Mouse (Mus musculus): ENCODE measurements around the gene Itsn2. TPM values are rescaled to one million over a fixed set of nuclear protein-coding genes. Genes with fewer than 3 reads are reported as not detected.

Itsn2 gene
- polyA plus RNA-seq, 1 experiment from 2014 or later: 20.6 TPM

DNA sequence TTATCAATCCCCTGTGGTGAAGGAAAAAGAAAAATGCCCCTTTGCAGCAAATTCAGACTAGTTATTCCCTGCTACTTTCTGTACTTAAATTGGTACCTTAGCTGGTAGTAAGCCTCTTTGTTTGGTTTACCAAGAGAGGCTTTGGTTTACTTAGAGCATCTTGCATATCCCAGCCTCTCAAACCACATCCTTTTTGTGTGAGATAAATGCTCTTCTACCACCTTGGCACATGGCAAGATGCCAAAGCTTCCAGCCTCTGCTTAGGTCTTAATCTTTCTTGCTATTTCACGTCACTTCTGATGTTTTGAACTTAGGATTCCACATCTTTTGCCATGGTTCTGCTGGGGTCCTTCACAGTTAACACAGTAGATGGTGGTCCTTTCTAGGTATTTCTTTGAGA is 31.8 kb downstream of the Itsn2 start:
- Histone ChIP-seq H3K4me2 (replicated peaks; ENCODE audit: low read depth, low read length) (no peak overlapping the region), H3K4me3 (ENCODE audit: low read depth, low read length) (no peak overlapping the region), H3K9me3 (ENCODE audit: control insufficient read depth, low read length) (no peaks in the 10 kb centered on the region), H3K9ac (ENCODE audit: low read depth, low read length) (no peak overlapping the region), H3K36me3 (ENCODE audit: control insufficient read depth, insufficient read depth, low read length) (no peaks in the 10 kb centered on the region), H3K27me3 (ENCODE audit: control insufficient read depth, insufficient read depth, low read length) (no peaks in the 10 kb centered on the region), H3K4me1 (replicated peaks; ENCODE audit: control insufficient read depth, insufficient read depth, low read length) (no peaks in the 10 kb centered on the region), H3K27ac (ENCODE audit: low read depth, low read length) (no peak overlapping the region)
- ATAC-seq (ENCODE audit: low FRiP score) (no peak), DNase-seq (ENCODE audit: low spot score) (no peak)
- WGBS: 82% methylated on average over 1 of the region's 1 CpGs

DNA sequence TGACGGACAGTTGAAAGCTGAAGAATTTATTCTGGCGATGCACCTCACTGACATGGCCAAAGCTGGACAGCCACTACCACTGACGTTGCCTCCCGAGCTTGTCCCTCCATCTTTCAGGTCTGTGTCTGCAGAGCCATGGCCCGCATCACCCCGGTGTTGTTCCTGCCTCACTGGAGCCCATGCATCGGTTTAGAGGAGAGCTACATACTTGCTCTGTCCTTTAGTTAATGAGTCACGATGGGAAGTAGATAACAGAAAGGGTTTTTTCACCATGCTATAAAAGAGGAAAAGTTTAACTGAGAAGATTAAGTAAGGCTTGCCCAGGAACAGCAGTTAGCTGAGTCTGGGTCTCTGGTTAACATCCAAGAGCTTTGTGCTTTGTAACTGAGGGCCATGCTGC is 40.5 kb downstream of the Itsn2 start:
- 87% methylated on average over 8 of the region's 8 CpGs for WGBS
- Histone ChIP-seq H3K4me1 (replicated peaks; ENCODE audit: control insufficient read depth, insufficient read depth, low read length) (no peaks in the 10 kb centered on the region), H3K27ac (ENCODE audit: low read depth, low read length) (no peak overlapping the region), H3K4me3 (ENCODE audit: low read depth, low read length) (no peak overlapping the region), H3K9me3 (ENCODE audit: control insufficient read depth, low read length) (no peaks in the 10 kb centered on the region), H3K9ac (ENCODE audit: low read depth, low read length) (no peak overlapping the region), H3K27me3 (ENCODE audit: control insufficient read depth, insufficient read depth, low read length) (no peaks in the 10 kb centered on the region), H3K36me3 (ENCODE audit: control insufficient read depth, insufficient read depth, low read length) (no peaks in the 10 kb centered on the region), H3K4me2 (replicated peaks; ENCODE audit: low read depth, low read length) (no peak overlapping the region)
- ATAC-seq (ENCODE audit: low FRiP score) (no peak), DNase-seq (ENCODE audit: low spot score) (no peak)

DNA sequence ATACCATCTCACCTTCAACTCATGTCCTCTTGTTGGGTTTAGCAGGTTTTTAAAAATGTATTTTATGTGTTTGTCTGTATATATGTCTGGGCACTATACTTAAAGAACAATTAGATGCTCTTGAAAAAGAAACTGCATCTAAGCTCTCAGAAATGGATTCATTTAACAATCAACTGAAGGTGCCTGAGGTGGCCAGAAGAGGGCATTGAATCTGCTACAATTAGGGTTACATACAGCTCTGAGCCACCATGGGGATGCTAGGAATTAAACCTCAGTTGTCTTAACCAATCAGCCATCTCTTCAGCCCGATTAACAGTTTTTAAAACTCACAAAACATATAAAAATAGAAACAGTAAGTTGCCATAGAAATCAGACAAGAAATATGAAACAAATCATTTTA is 46.0 kb downstream of the Itsn2 start:
- H3K27me3 ChIP-seq (ENCODE audit: control insufficient read depth, insufficient read depth, low read length): no peaks in the 10 kb centered on the region
- H3K9ac ChIP-seq (ENCODE audit: low read depth, low read length): no peak overlapping the region
- ATAC-seq (ENCODE audit: low FRiP score) (no peak), DNase-seq (ENCODE audit: low spot score) (no peak)
- no peak overlapping the region for H3K4me2 ChIP-seq (replicated peaks; ENCODE audit: low read depth, low read length)
- no peaks in the 10 kb centered on the region for H3K9me3 ChIP-seq (ENCODE audit: control insufficient read depth, low read length)
- no peaks in the 10 kb centered on the region for H3K36me3 ChIP-seq (ENCODE audit: control insufficient read depth, insufficient read depth, low read length)
- H3K4me1 ChIP-seq (replicated peaks; ENCODE audit: control insufficient read depth, insufficient read depth, low read length): no peaks in the 10 kb centered on the region
- whole genome bisulfite sequencing: 87% methylated on average over 1 of the region's 1 CpGs
- no peak overlapping the region for H3K27ac ChIP-seq (ENCODE audit: low read depth, low read length)
- H3K4me3 ChIP-seq (ENCODE audit: low read depth, low read length): no peak overlapping the region

DNA sequence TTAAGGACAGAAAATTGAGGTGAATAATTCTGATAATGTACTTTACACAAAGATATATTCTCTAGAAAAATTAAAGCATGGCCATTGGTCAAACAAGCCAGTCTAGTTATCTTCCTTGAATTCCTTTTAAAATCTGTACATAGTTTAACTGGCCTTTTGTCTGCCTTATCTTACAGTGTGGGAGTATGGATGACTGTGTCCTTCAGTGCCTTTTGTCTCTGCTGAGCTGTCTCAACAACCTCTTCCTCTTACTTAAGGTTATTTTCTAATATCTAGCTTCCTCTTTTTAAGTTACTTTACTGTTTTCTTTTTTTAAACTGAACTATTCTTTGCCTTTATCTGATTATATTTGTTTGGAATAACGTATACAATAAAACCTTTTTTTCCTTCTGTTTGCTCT is 48.3 kb downstream of the Itsn2 start:
- Histone ChIP-seq H3K9me3 (ENCODE audit: control insufficient read depth, low read length) (no peaks in the 10 kb centered on the region), H3K36me3 (ENCODE audit: control insufficient read depth, insufficient read depth, low read length) (no peaks in the 10 kb centered on the region), H3K27me3 (ENCODE audit: control insufficient read depth, insufficient read depth, low read length) (no peaks in the 10 kb centered on the region), H3K4me2 (replicated peaks; ENCODE audit: low read depth, low read length) (no peak overlapping the region), H3K9ac (ENCODE audit: low read depth, low read length) (no peak overlapping the region), H3K4me3 (ENCODE audit: low read depth, low read length) (no peak overlapping the region), H3K4me1 (replicated peaks; ENCODE audit: control insufficient read depth, insufficient read depth, low read length) (no peaks in the 10 kb centered on the region), H3K27ac (ENCODE audit: low read depth, low read length) (no peak overlapping the region)
- no peak for DNase-seq (ENCODE audit: low spot score)
- WGBS: 91% methylated on average over 1 of the region's 1 CpGs
- ATAC-seq (ENCODE audit: low FRiP score): no peak

DNA sequence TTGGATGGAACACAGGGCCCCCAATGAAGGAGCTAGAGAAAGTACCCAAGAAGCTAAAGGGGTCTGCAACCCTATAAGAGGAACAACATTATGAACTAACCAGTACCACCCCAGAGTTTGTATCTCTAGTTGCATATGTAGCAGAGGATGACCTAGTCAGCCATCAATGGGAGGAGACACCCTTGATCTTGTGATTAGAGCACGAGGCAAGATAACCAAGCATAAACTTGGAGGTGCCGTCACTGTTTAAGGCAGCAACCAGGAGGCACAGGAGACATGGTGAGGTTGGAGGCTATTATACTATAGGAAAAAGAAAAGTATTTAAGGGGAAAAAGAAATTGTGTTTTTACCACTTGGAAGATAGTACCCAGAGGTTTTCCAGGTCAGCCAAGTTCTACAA is 64.4 kb downstream of the Itsn2 start:
- Histone ChIP-seq H3K9me3 (ENCODE audit: control insufficient read depth, low read length) (no peaks in the 10 kb centered on the region), H3K4me3 (ENCODE audit: low read depth, low read length) (no peak overlapping the region)
- no peak for ATAC-seq (ENCODE audit: low FRiP score)

DNA sequence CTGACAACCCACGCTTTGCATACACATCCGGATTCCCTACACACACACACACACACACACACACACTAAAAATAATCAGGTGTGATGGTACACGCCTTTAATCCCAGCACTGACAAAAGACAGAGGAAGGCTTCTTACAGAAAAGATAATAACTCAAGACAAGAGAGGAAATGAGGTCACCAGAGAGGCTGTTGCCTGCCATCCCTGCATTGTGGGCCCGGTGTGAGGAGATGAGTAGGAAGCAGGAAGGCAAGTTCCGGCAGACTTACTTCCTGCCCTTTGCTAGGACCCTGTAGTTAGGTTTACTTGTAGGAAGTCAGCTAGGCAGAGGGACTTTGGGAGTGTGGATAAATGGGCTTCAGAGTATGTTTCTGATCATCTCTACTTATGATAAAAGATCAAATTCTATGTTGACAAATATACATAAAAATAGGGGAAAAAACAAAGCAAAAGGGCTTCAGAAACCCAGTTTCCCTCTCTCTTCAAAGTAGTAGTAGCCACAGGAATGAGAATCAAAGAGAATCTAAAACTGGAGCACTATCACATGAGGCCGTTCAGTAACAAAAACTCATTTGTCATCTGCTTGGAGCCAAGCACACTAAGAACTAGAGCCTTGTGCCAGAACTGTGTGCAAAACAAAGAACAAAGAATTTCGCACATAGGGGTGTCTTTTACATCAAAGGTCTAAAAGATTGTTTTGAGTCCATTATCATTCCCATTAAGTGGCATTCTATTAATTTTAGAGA is 72.7 kb downstream of the Itsn2 start:
- ATAC-seq (ENCODE audit: low FRiP score) (no peak), DNase-seq (ENCODE audit: low spot score) (no peak)
- no peaks in the 10 kb centered on the region for H3K27me3 ChIP-seq (ENCODE audit: control insufficient read depth, insufficient read depth, low read length)
- H3K4me1 ChIP-seq (replicated peaks; ENCODE audit: control insufficient read depth, insufficient read depth, low read length): no peaks in the 10 kb centered on the region
- H3K9ac ChIP-seq (ENCODE audit: low read depth, low read length): no peak overlapping the region
- H3K27ac ChIP-seq (ENCODE audit: low read depth, low read length): no peak overlapping the region
- H3K36me3 ChIP-seq (ENCODE audit: control insufficient read depth, insufficient read depth, low read length): no peaks in the 10 kb centered on the region
- no peak overlapping the region for H3K4me2 ChIP-seq (replicated peaks; ENCODE audit: low read depth, low read length)
- no peak overlapping the region for H3K4me3 ChIP-seq (ENCODE audit: low read depth, low read length)
- 83% methylated on average over 7 of the region's 7 CpGs for WGBS
- no peaks in the 10 kb centered on the region for H3K9me3 ChIP-seq (ENCODE audit: control insufficient read depth, low read length)

More for the DNA sequence above, 64.4 kb downstream of the Itsn2 start:
- H3K4me2 ChIP-seq (replicated peaks; ENCODE audit: low read depth, low read length): no peak overlapping the region
- WGBS: 90% methylated on average over 2 of the region's 2 CpGs
- no peaks in the 10 kb centered on the region for H3K36me3 ChIP-seq (ENCODE audit: control insufficient read depth, insufficient read depth, low read length)
- no peak overlapping the region for H3K9ac ChIP-seq (ENCODE audit: low read depth, low read length)
- no peak for DNase-seq (ENCODE audit: low spot score)
- no peaks in the 10 kb centered on the region for H3K27me3 ChIP-seq (ENCODE audit: control insufficient read depth, insufficient read depth, low read length)
- no peaks in the 10 kb centered on the region for H3K4me1 ChIP-seq (replicated peaks; ENCODE audit: control insufficient read depth, insufficient read depth, low read length)
- no peak overlapping the region for H3K27ac ChIP-seq (ENCODE audit: low read depth, low read length)

DNA sequence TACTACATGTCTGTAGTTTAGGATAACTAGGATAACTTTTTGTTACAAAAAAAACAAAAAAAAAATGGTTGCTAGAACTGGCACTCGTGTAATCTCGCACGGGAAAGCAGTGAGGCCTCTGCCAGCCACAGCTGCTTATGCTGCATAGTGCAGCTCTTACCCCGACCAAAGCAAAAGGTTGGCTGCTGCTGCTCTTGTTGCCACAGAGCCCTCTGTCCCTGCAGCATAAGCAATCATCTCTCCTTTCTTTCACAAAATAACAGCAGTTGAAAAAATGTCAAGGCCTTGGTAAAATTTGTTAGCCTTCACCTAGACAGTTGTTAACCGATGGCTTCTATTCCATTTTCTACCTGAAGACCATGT is 73.2 kb downstream of the Itsn2 start:
- DNase-seq (ENCODE audit: low spot score) (no peak), ATAC-seq (ENCODE audit: low FRiP score) (no peak)
- 83% methylated on average over 5 of the region's 5 CpGs for WGBS
- Histone ChIP-seq H3K27ac (ENCODE audit: low read depth, low read length) (no peak overlapping the region), H3K9me3 (ENCODE audit: control insufficient read depth, low read length) (no peaks in the 10 kb centered on the region), H3K36me3 (ENCODE audit: control insufficient read depth, insufficient read depth, low read length) (no peaks in the 10 kb centered on the region), H3K9ac (ENCODE audit: low read depth, low read length) (no peak overlapping the region), H3K27me3 (ENCODE audit: control insufficient read depth, insufficient read depth, low read length) (no peaks in the 10 kb centered on the region), H3K4me3 (ENCODE audit: low read depth, low read length) (no peak overlapping the region), H3K4me1 (replicated peaks; ENCODE audit: control insufficient read depth, insufficient read depth, low read length) (no peaks in the 10 kb centered on the region), H3K4me2 (replicated peaks; ENCODE audit: low read depth, low read length) (no peak overlapping the region)

DNA sequence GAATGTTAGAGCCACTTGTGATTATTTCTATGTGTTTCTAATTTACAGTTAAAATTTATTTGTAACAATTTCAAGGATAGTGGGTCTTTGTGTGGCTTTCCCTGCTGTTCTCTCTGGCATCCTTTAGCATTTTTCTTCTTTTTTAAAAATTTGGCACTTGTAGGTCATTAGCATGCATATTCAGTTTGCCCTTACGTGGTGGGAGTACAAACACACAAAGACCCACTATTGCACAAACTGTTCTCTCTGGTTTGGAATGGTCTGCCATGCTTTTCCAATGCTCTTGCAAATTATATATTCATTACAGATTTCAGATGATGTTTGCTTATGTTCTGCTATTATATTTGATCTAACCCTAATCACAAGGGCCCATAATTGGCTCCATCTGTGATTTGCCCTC is 83.9 kb downstream of the Itsn2 start:
- 97% methylated on average over 1 of the region's 1 CpGs for WGBS
- H3K4me2 ChIP-seq (replicated peaks; ENCODE audit: low read depth, low read length): no peak overlapping the region

DNA sequence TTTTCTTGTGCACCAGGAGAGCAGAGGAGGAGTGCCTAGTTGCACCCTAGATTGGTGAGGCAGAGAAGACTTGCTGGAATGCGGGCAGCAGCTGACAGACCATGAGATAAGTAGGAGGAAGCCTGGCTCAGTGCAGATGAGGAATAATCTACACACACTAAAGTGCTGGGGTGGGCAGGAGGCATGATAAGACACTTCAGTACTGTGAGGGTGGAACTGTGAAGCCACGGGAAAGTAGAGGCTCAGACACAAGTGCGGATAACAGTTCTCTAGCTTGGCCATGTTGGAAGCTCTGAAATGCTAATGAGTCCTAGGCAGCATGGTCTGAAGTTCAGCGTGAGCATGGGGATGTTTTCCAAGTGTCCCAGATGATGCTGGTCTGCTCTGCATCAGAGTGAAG is 87.5 kb downstream of the Itsn2 start:
- Histone ChIP-seq H3K9ac (ENCODE audit: low read depth, low read length) (no peak overlapping the region), H3K27me3 (ENCODE audit: control insufficient read depth, insufficient read depth, low read length) (no peaks in the 10 kb centered on the region), H3K4me3 (ENCODE audit: low read depth, low read length) (no peak overlapping the region), H3K4me1 (replicated peaks; ENCODE audit: control insufficient read depth, insufficient read depth, low read length) (no peaks in the 10 kb centered on the region), H3K36me3 (ENCODE audit: control insufficient read depth, insufficient read depth, low read length) (no peaks in the 10 kb centered on the region), H3K4me2 (replicated peaks; ENCODE audit: low read depth, low read length) (no peak overlapping the region), H3K27ac (ENCODE audit: low read depth, low read length) (no peak overlapping the region), H3K9me3 (ENCODE audit: control insufficient read depth, low read length) (no peaks in the 10 kb centered on the region)
- ATAC-seq (ENCODE audit: low FRiP score) (no peak), DNase-seq (ENCODE audit: low spot score) (no peak)
- WGBS: 80% methylated on average over 4 of the region's 4 CpGs

More for the DNA sequence above, 83.9 kb downstream of the Itsn2 start:
- no peaks in the 10 kb centered on the region for H3K4me1 ChIP-seq (replicated peaks; ENCODE audit: control insufficient read depth, insufficient read depth, low read length)
- no peak overlapping the region for H3K4me3 ChIP-seq (ENCODE audit: low read depth, low read length)
- H3K27me3 ChIP-seq (ENCODE audit: control insufficient read depth, insufficient read depth, low read length): no peaks in the 10 kb centered on the region
- H3K9ac ChIP-seq (ENCODE audit: low read depth, low read length): no peak overlapping the region
- no peak for DNase-seq (ENCODE audit: low spot score)
- H3K9me3 ChIP-seq (ENCODE audit: control insufficient read depth, low read length): no peaks in the 10 kb centered on the region
- no peak overlapping the region for H3K27ac ChIP-seq (ENCODE audit: low read depth, low read length)
- H3K36me3 ChIP-seq (ENCODE audit: control insufficient read depth, insufficient read depth, low read length): no peaks in the 10 kb centered on the region
- ATAC-seq (ENCODE audit: low FRiP score): no peak
